In genomic region chr6:38921095-38921809, GRCm38 (mm10) we compare ENCODE assay signal across 9 mouse cellular contexts. TPM values are rescaled to one million over a fixed set of nuclear protein-coding genes. Genes with fewer than 3 reads are reported as not detected.
A peak's percentile ranks its signal among the peaks of the same experiment; 100 is the strongest.
DNase-seq lines count a peak whose midpoint lies in the region; ATAC-seq and TF ChIP-seq lines count a peak whose summit lies in the region.
"Had no signal": no experiment of that assay in that cellular context is flagged by ENCODE, and none has a peak within 500 bp of the region (broad histone marks: within the 10 kb centered on the region; RNA-seq: fewer than 3 reads in every experiment).

No protein-coding gene starts in this region.

- peak overlapping the region; percentile 6; the same call in 1 of the 2 replicates for H3K27ac ChIP-seq in lung, embryonic 14.5 days (ENCODE audit: low read depth)
- no peak overlapping the region for H3K27ac ChIP-seq in embryonic facial prominence, embryonic 15.5 days (replicated peaks)
- H3K27ac ChIP-seq in limb, embryonic 14.5 days (replicated peaks; ENCODE audit: low read depth, low read length): no peak overlapping the region

- TF ChIP-seq CTCF in lung, embryonic 14.5 days (IDR thresholded peaks at IDR 0.05; ENCODE audit: low read depth): no peak

- no peak overlapping the region for H3K4me2 ChIP-seq in lung, embryonic 14.5 days
- H3K4me2 ChIP-seq in embryonic facial prominence, embryonic 15.5 days (replicated peaks): no peak overlapping the region
- H3K4me2 ChIP-seq in limb, embryonic 14.5 days (replicated peaks; ENCODE audit: low read depth, low read length, severe bottlenecking): no peak overlapping the region

- no peak for TF ChIP-seq POLR2A in limb, embryonic 14.5 days (IDR thresholded peaks at IDR 0.05; ENCODE audit: borderline replicate concordance, extremely low read depth, insufficient read depth, insufficient read length)

- no peaks in the 10 kb centered on the region for H3K9me3 ChIP-seq in lung, embryonic 14.5 days (ENCODE audit: low read depth, low read length)
- no peaks in the 10 kb centered on the region for H3K9me3 ChIP-seq in embryonic facial prominence, embryonic 15.5 days (replicated peaks)
- H3K9me3 ChIP-seq in limb, embryonic 14.5 days (ENCODE audit: control insufficient read depth, low read length): no peaks in the 10 kb centered on the region

- H3K4me3 ChIP-seq in lung, embryonic 14.5 days (ENCODE audit: low read depth, low read length): no peak overlapping the region
- no peak overlapping the region for H3K4me3 ChIP-seq in embryonic facial prominence, embryonic 15.5 days (replicated peaks)
- no peak overlapping the region for H3K4me3 ChIP-seq in limb, embryonic 14.5 days (replicated peaks; ENCODE audit: low read length)

- WGBS in lung, embryonic 14.5 days: 40% methylated on average over 17 of the region's 17 CpGs
- 80% methylated on average over 17 of the region's 17 CpGs for WGBS in embryonic facial prominence, embryonic 15.5 days
- 71% methylated on average over 17 of the region's 17 CpGs for WGBS in limb, embryonic 14.5 days

- H3K36me3 ChIP-seq in lung, embryonic 14.5 days (ENCODE audit: insufficient read depth): no peaks in the 10 kb centered on the region
- H3K36me3 ChIP-seq in embryonic facial prominence, embryonic 15.5 days: no peaks in the 10 kb centered on the region
- no peaks in the 10 kb centered on the region for H3K36me3 ChIP-seq in limb, embryonic 14.5 days (ENCODE audit: control insufficient read depth, insufficient read depth, low read length)

- DNase-seq in lung, embryonic 14.5 days: no peak
- no peak for DNase-seq in lung, postnatal 10 days
- DNase-seq in limb, embryonic 14.5 days (ENCODE audit: low spot score): no peak
- peak; percentile 44 to 56 for DNase-seq in spleen, postnatal 36 days (ENCODE audit: low spot score in 2 of 2)
- DNase-seq in layer of hippocampus, adult 9-11 months: no peak
- no peak for DNase-seq in left cerebral cortex, adult 11 months (ENCODE audit: low spot score)
- DNase-seq: lung, postnatal 14 days; thymus, postnatal 14 days had no signal

- 0 out of 2 replicates have a peak, but pooled peaks cover 7% of the 10 kb centered on the region for H3K4me1 ChIP-seq in lung, embryonic 14.5 days (ENCODE audit: insufficient read depth)
- H3K4me1 ChIP-seq in embryonic facial prominence, embryonic 15.5 days: no peaks in the 10 kb centered on the region
- peaks cover under 1% of the 10 kb centered on the region for H3K4me1 ChIP-seq in limb, embryonic 14.5 days (ENCODE audit: control insufficient read depth, insufficient read depth, low read length)

- ATAC-seq in lung, embryonic 14.5 days (ENCODE audit: insufficient read depth): peak; percentile 11; the same call in 1 of the 2 replicates
- peak; percentile 24; the same call in 1 of the 2 replicates for ATAC-seq in embryonic facial prominence, embryonic 15.5 days (ENCODE audit: insufficient number of reproducible peaks, low FRiP score, low TSS enrichment, low read depth)
- ATAC-seq in limb, embryonic 14.5 days (ENCODE audit: low FRiP score, low read depth): peak; percentile 50; the same call in 1 of the 2 replicates

- H3K27me3 ChIP-seq in lung, embryonic 14.5 days (ENCODE audit: insufficient read depth, low read length): no peaks in the 10 kb centered on the region
- H3K27me3 ChIP-seq in embryonic facial prominence, embryonic 15.5 days: no peaks in the 10 kb centered on the region
- no peaks in the 10 kb centered on the region for H3K27me3 ChIP-seq in limb, embryonic 14.5 days (ENCODE audit: control insufficient read depth, insufficient read depth, low read length)

- H3K9ac ChIP-seq in lung, embryonic 14.5 days: no peak overlapping the region
- H3K9ac ChIP-seq in embryonic facial prominence, embryonic 15.5 days: no peak overlapping the region
- H3K9ac ChIP-seq in limb, embryonic 14.5 days (ENCODE audit: low read depth, low read length, severe bottlenecking): no peak overlapping the region

RNA-seq across cellular contexts. Expression of gene Hipk2, which starts 45.3 kb away (rescaled TPM):
- polyA plus RNA-seq in lung, embryonic 14.5 days (2014; fragmentation: Nextera tagmentation; extraction: Ambion mirVana): 18.2 and 20.8 TPM in 2 replicates
- 13.5 and 13.9 TPM in 2 replicates for polyA plus RNA-seq in embryonic facial prominence, embryonic 15.5 days (2015; fragmentation: Nextera tagmentation; extraction: Ambion mirVana)
- polyA plus RNA-seq in limb, embryonic 14.5 days (2012; rRNA removed): 12.3 and 16.4 TPM in 2 replicates
- polyA plus RNA-seq in limb, embryonic 14.5 days (2014; fragmentation: Nextera tagmentation; extraction: Ambion mirVana): 11.9 and 17.4 TPM in 2 replicates

RNA-seq across cellular contexts. Expression of gene Tbxas1, which starts 46.0 kb away (rescaled TPM):
- polyA plus RNA-seq in lung, embryonic 14.5 days (2014; fragmentation: Nextera tagmentation; extraction: Ambion mirVana): 2.7 and 3.4 TPM in 2 replicates
- polyA plus RNA-seq in embryonic facial prominence, embryonic 15.5 days (2015; fragmentation: Nextera tagmentation; extraction: Ambion mirVana): 2.5 and 2.6 TPM in 2 replicates
- polyA plus RNA-seq in limb, embryonic 14.5 days (2012; rRNA removed): 1.8 and 3.4 TPM in 2 replicates
- polyA plus RNA-seq in limb, embryonic 14.5 days (2014; fragmentation: Nextera tagmentation; extraction: Ambion mirVana): 2.6 and 3.2 TPM in 2 replicates

Comparison
In these comparisons a context has a peak if more than half of its experiments do, and no peak if none do; other contexts are left out.
1. DNase-seq: peak in spleen, postnatal 36 days (2 of 2); none in lung, embryonic 14.5 days (single experiment), lung, postnatal 10 days (single experiment), limb, embryonic 14.5 days (single experiment), layer of hippocampus, adult 9-11 months (single experiment) and left cerebral cortex, adult 11 months (single experiment).
2. Peak in every context shown above with its lines, with median percentiles within 50 percentile points of each other: ATAC-seq.